Mouse (Mus musculus) forebrain, embryonic 15.5 days (tissue): Measurements from ENCODE around the gene Olfr1262. TPM values are rescaled to one million over a fixed set of nuclear protein-coding genes. Genes with fewer than 3 reads are reported as not detected.

Experiments used
- ATAC-seq: fragments of 200-750 bp; cut with Nextera tagmentation; replicated peaks from 2 replicates; pipeline ENCODE4 v1.8.0; 2017; ENCODE audit warnings: mild to moderate bottlenecking, moderate TSS enrichment, moderate library complexity
- H3K27ac ChIP-seq: fragments of 300-500 bp; sonication (generic); replicated peaks from 2 replicates; pipeline ENCODE4 v1.5.1; 2015; ENCODE audit warnings: mild to moderate bottlenecking, inconsistent platforms
- H3K27me3 ChIP-seq: fragments of 300-500 bp; sonication (generic); 2 replicates; pipeline ENCODE4 v1.6.1; 2015; ENCODE audit warnings: inconsistent platforms
- H3K36me3 ChIP-seq: fragments of 300-500 bp; sonication (generic); 2 replicates; pipeline ENCODE4 v1.6.1; 2015; ENCODE audit warnings: mild to moderate bottlenecking, inconsistent platforms
- H3K4me1 ChIP-seq: fragments of 300-500 bp; sonication (generic); 2 replicates; pipeline ENCODE4 v1.6.1; 2015; ENCODE audit warnings: inconsistent platforms
- H3K4me2 ChIP-seq: fragments of 300-500 bp; sonication (generic); replicated peaks from 2 replicates; pipeline ENCODE4 v1.6.1; 2015; ENCODE audit warnings: mild to moderate bottlenecking, inconsistent platforms
- H3K4me3 ChIP-seq: fragments of 300-500 bp; sonication (generic); 2 replicates; pipeline ENCODE4 v1.5.1; 2015; ENCODE audit warnings: mild to moderate bottlenecking, inconsistent platforms
- H3K9ac ChIP-seq: fragments of 300-500 bp; sonication (generic); replicated peaks from 2 replicates; pipeline ENCODE4 v1.6.1; 2015; ENCODE audit warnings: mild to moderate bottlenecking, inconsistent platforms
- H3K9me3 ChIP-seq: fragments of 300-500 bp; sonication (generic); 2 replicates; pipeline ENCODE4 v1.6.1; 2016; ENCODE audit warnings: inconsistent platforms
- WGBS: fragments of 180-500 bp; shearing (Covaris S2); methylation state at CpG from one replicate; pipeline ENCODE4 v1.1.7; 2015; ENCODE audit warnings: mixed read lengths; 5-methylcytosine and 5-hydroxymethylcytosine counted together
- polyA plus RNA-seq: library from polyadenylated mRNA; unstranded; fragments of >200 nt; fragmentation: Nextera tagmentation; extraction: Ambion mirVana; gene quantifications from 2 replicates; pipeline ENCODE4 v1.2.1, GENCODE M21; 2015

The Olfr1262 gene
- not detected in 2 replicates for polyA plus RNA-seq

- H3K27ac ChIP-seq, result no peak within 1 kb of the TSS
- H3K4me2 ChIP-seq, result no peak within 1 kb of the TSS
- H3K4me1 ChIP-seq, result no peaks in the 10 kb centered on the region
- H3K4me3 ChIP-seq, result no peak within 1 kb of the TSS
- no peak within 1 kb of the TSS for H3K9ac ChIP-seq
- H3K9me3 ChIP-seq, result no peaks in the 10 kb centered on the region
- H3K27me3 ChIP-seq, result no peaks in the 10 kb centered on the region
- no peak for ATAC-seq
- no peaks in the 10 kb centered on the region for H3K36me3 ChIP-seq
Measured at GRCm38 (mm10) chr2:89999845-90000244, at the start of gene Olfr1262. TSS of gene Olfr1262 (plus strand) at chr2:90000145.

- Histone ChIP-seq H3K27ac (no peak within 1 kb of the TSS), H3K4me1 (no peaks in the 10 kb centered on the region), H3K9ac (no peak within 1 kb of the TSS), H3K9me3 (no peaks in the 10 kb centered on the region), H3K27me3 (no peaks in the 10 kb centered on the region), H3K4me3 (no peak within 1 kb of the TSS), H3K4me2 (no peak within 1 kb of the TSS), H3K36me3 (no peaks in the 10 kb centered on the region)
- 61% methylated on average over 2 of the region's 2 CpGs for WGBS
- ATAC-seq, result no peak
Measured at GRCm38 (mm10) chr2:89974184-89974583, 25.8 kb upstream of the Olfr1262 start, which contains the start of gene Olfr1260. TSS of gene Olfr1260 (plus strand) at chr2:89974340.

- Histone ChIP-seq H3K27ac (no peak overlapping the region), H3K9ac (no peak overlapping the region), H3K4me3 (no peak overlapping the region), H3K4me1 (no peaks in the 10 kb centered on the region), H3K27me3 (no peaks in the 10 kb centered on the region), H3K4me2 (no peak overlapping the region), H3K36me3 (no peaks in the 10 kb centered on the region), H3K9me3 (no peaks in the 10 kb centered on the region)
- WGBS, result 88% methylated on average over 2 of the region's 2 CpGs
- no peak for ATAC-seq
Measured at GRCm38 (mm10) chr2:89977709-89978108, 22.2 kb upstream of the Olfr1262 start.

GRCm38 (mm10) chr2:89990921-89991320 lies 9.0 kb upstream of the Olfr1262 start, which contains the start of gene Olfr1261:
TSS of gene Olfr1261 (plus strand) at chr2:89991221.
- no peak within 1 kb of the TSS for H3K4me3 ChIP-seq
- no peaks in the 10 kb centered on the region for H3K27me3 ChIP-seq
- no peak for ATAC-seq
- no peak within 1 kb of the TSS for H3K4me2 ChIP-seq
- no peaks in the 10 kb centered on the region for H3K9me3 ChIP-seq
- H3K27ac ChIP-seq, result no peak within 1 kb of the TSS
- no peaks in the 10 kb centered on the region for H3K36me3 ChIP-seq
- H3K9ac ChIP-seq, result no peak within 1 kb of the TSS
- H3K4me1 ChIP-seq, result no peaks in the 10 kb centered on the region

- no peaks in the 10 kb centered on the region for H3K36me3 ChIP-seq
- no peak within 1 kb of the TSS for H3K27ac ChIP-seq
- no peak for ATAC-seq
- no peak within 1 kb of the TSS for H3K9ac ChIP-seq
- no peaks in the 10 kb centered on the region for H3K9me3 ChIP-seq
- no peaks in the 10 kb centered on the region for H3K27me3 ChIP-seq
- no peak within 1 kb of the TSS for H3K4me2 ChIP-seq
- WGBS, result 85% methylated on average over 2 of the region's 2 CpGs
- H3K4me1 ChIP-seq, result no peaks in the 10 kb centered on the region
- H3K4me3 ChIP-seq, result no peak within 1 kb of the TSS
Measured at GRCm38 (mm10) chr2:90011831-90012230, 11.9 kb downstream of the Olfr1262 start, which contains the start of gene Olfr1263. TSS of gene Olfr1263 (plus strand) at chr2:90012131.

- Histone ChIP-seq H3K9ac (no peak within 1 kb of the TSS), H3K36me3 (no peaks in the 10 kb centered on the region), H3K9me3 (no peaks in the 10 kb centered on the region), H3K27me3 (no peaks in the 10 kb centered on the region), H3K4me2 (no peak within 1 kb of the TSS), H3K4me3 (no peak within 1 kb of the TSS), H3K4me1 (no peaks in the 10 kb centered on the region), H3K27ac (no peak within 1 kb of the TSS)
- no peak for ATAC-seq
- WGBS, result 80% methylated on average over 2 of the region's 2 CpGs
Measured at GRCm38 (mm10) chr2:90025477-90025876, 25.5 kb downstream of the Olfr1262 start, which contains the start of gene Olfr1264. TSS of gene Olfr1264 (minus strand) at chr2:90025577.

GRCm38 (mm10) chr2:90035037-90035436 lies 35.1 kb downstream of the Olfr1262 start, which contains the start of gene Olfr1265:
TSS of gene Olfr1265 (plus strand) at chr2:90035337.
- no peak for ATAC-seq
- no peak within 1 kb of the TSS for H3K4me3 ChIP-seq
- no peak within 1 kb of the TSS for H3K9ac ChIP-seq
- H3K27ac ChIP-seq, result no peak within 1 kb of the TSS
- H3K4me2 ChIP-seq, result no peak within 1 kb of the TSS
- no peaks in the 10 kb centered on the region for H3K9me3 ChIP-seq
- H3K4me1 ChIP-seq, result no peaks in the 10 kb centered on the region
- no peaks in the 10 kb centered on the region for H3K36me3 ChIP-seq
- H3K27me3 ChIP-seq, result no peaks in the 10 kb centered on the region

Other genes starting within 250 kb of the Olfr1262 start
- gene Olfr1253, start 243.1 kb upstream of the Olfr1262 start, polyA plus RNA-seq, result not detected in 2 replicates
- gene Olfr1254, start 206.5 kb upstream of the Olfr1262 start, polyA plus RNA-seq, result not detected in 2 replicates
- not detected in 2 replicates for gene Olfr1255, start 188.1 kb upstream of the Olfr1262 start, polyA plus RNA-seq
- not detected in 2 replicates for gene Olfr1256, start 158.6 kb upstream of the Olfr1262 start, polyA plus RNA-seq
- not detected in 2 replicates for gene Olfr48, start 151.9 kb upstream of the Olfr1262 start, polyA plus RNA-seq
- gene Olfr1257, start 121.7 kb upstream of the Olfr1262 start, polyA plus RNA-seq, result not detected in 2 replicates
- gene Olfr1258, start 72.8 kb upstream of the Olfr1262 start, polyA plus RNA-seq, result not detected in 2 replicates
- not detected in 2 replicates for gene Olfr1259, start 51.5 kb upstream of the Olfr1262 start, polyA plus RNA-seq
- gene Olfr1260, start 25.8 kb upstream of the Olfr1262 start, polyA plus RNA-seq, result not detected in 2 replicates
- gene Olfr1261, start 8.9 kb upstream of the Olfr1262 start, polyA plus RNA-seq, result not detected in 2 replicates
- gene Olfr1263, start 12.0 kb downstream of the Olfr1262 start, polyA plus RNA-seq, result not detected in 2 replicates
- not detected in 2 replicates for gene Olfr1264, start 25.4 kb downstream of the Olfr1262 start, polyA plus RNA-seq
- gene Olfr1265, start 35.2 kb downstream of the Olfr1262 start, polyA plus RNA-seq, result not detected in 2 replicates
- gene Olfr140, start 63.4 kb downstream of the Olfr1262 start, polyA plus RNA-seq, result not detected in 2 replicates
- gene Olfr1269, start 121.3 kb downstream of the Olfr1262 start, polyA plus RNA-seq, result not detected in 2 replicates
- gene Olfr32, start 142.2 kb downstream of the Olfr1262 start, polyA plus RNA-seq, result 0.05 TPM in 1 of 2 replicates, not detected in the other
- gene Olfr1270, start 152.9 kb downstream of the Olfr1262 start, polyA plus RNA-seq, result 0.04 TPM in 1 of 2 replicates, not detected in the other
- not detected in 2 replicates for gene Olfr1506, start 224.3 kb downstream of the Olfr1262 start, polyA plus RNA-seq